Mouse (Mus musculus): Measurements from ENCODE around the gene Tmc5.

Gene Tmc5

DNA sequence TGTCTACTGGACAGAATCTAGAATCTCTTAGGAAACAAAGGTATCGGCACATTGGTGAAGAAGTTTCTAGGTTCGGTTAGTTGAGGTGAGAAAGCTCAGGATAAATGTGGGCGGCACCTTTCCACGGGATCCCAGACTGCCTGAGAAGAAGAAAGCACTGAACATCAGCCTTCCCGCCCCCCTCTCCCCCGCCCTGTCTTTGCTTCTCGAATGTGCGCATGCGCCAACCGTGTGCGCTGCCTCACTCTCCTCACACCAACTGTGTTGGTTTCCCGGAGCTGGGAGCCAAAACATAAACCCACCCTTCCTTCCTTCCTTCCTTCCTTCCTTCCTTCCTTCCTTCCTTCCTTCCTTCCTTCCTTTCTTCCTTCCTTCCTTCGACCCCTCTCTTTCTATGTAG lies 13.6 kb downstream of the Tmc5 start:
- in situ Hi-C loops (cut with MseI, MboI) = no loop called here

DNA sequence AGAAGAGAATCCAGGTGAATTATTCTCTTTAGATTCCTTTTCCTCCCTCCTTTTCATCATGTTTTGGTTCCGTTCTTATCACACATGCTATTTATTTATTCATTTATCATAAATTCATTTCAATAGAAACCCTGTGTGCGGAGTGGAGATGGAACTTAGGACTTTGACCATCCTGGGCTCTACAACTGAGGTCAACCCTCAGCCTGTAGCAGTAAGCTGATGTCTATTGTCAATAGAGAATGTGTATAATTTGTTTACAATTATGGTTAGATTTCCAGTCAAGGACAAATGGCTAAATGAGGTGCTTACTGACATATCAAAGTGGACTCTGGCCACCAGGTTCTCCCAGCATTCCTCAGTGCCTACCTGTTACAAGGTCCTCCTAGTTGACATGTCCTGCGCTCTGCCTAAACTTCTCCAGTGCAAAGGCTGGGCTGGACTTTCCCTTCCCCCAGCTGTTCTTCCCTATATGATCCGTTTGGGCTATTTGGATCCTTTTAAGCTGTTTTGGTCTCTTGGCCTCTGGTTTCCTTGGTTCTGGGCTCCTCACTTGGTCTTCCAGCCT lies 14.2 kb downstream of the Tmc5 start:
- in situ Hi-C loops (cut with MseI, MboI) = no loop called here

DNA sequence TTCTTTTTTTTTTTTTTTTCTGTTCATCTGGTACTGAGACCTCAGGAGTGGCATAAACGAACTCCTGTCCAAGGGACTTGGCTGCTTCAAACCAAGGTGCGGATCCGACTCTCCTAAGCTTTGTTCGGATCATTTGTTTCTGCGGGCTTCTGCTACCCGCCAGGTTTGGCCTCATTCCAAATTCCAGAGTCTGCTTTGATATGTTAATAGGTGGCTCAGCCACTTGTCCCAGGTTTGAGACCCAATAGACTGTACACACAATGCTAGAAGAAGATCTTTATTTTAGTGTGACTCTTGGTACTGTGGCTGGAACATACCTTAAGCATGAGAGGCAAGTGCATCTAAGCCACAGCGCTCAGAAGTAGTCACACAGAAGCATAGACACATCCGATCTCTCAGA lies 14.8 kb downstream of the Tmc5 start:
- in situ Hi-C loops (cut with MseI, MboI) = no loop called here

DNA sequence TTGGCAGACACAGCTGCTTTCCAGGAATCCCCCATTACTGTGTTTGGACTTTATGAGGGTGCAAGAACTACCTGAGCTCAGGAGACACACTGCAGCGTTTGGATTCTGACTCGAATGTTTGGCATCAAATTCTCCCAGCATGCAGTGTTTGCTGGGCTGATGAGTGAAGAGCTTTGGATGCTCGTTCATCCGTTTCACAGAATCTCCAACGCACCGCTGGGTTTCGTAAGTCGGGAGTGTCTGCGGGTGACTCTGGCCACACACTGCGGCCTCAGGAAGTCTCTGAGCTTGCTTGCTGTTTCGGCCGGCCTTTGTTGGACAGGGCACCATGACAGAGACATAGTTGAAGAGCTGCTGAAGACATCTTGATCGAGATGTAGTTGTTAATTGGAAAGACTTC lies 17.0 kb downstream of the Tmc5 start:
- in situ Hi-C loops (cut with MseI, MboI) = no loop called here

DNA sequence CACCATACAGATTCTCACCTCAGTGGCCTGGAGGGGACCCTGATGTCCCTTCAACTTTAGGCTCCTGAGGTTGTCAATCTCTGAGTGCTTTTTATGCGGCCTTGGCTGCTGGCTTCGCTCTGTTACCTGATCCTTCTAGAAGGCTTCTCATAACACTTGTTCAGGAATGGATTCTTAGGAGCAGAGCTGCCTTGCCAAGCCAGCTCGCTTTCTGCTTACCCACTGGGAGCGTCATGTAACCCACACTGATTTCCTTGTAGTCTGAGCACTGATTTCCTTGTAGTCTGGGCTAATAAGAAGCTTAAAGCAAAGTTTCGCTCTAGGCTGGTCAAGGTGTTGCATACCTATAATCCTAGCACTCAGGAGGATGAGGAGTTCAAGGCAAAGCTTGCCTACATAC lies 21.0 kb downstream of the Tmc5 start:
- in situ Hi-C loops (cut with MseI, MboI) = no loop called here

DNA sequence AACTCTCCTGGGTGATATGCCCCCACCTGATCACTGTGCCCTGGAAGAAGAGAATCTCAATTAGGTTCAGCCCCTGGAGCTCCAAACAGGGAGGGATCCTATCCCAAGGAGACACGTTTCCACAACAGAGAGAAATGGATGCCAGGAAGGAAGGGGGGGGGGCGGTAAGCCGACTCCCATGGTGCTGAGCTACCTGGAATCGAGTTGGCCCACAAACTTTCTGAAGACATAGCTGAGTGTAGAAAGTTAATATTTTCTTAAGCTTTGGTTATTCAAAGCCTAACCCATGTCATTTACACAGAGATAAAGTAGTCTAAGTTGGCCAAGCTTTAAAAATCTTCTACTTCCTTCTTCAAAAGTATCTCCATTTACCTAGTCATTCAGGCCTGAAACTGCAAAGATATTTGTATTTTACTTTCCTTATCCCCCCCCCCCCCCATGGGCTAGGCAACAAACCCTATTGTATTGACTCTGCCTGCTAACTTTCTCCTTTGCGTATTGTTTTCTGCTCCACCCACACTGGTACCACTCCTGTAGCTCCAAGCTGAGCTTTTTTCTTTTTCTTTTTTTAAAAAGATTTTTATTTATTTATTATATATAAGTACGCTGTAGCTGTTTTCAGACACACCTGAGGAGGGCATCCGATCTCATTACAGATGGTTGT lies 23.3 kb downstream of the Tmc5 start:
- in situ Hi-C loops (cut with MseI, MboI) = no loop called here

DNA sequence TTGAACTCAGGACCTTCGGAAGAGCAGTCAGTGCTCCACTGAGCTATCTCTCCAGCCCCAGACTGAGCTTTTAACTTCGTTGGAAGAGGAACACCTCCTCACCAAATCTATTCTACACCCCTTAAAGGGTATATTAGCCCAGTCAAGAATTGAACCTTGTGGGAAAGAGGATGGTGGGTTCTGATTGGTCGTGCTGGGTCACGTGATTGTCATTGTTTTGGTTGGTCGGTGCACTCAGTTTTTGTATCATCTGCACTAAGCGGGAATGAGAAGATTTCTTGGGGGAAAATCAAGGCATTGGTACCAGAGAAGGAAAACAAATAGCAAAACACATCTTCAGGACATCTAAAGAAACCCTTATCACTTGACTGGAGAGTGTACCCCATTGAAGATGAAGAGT lies 24.0 kb downstream of the Tmc5 start:
- in situ Hi-C loops (cut with MseI, MboI) = no loop called here

DNA sequence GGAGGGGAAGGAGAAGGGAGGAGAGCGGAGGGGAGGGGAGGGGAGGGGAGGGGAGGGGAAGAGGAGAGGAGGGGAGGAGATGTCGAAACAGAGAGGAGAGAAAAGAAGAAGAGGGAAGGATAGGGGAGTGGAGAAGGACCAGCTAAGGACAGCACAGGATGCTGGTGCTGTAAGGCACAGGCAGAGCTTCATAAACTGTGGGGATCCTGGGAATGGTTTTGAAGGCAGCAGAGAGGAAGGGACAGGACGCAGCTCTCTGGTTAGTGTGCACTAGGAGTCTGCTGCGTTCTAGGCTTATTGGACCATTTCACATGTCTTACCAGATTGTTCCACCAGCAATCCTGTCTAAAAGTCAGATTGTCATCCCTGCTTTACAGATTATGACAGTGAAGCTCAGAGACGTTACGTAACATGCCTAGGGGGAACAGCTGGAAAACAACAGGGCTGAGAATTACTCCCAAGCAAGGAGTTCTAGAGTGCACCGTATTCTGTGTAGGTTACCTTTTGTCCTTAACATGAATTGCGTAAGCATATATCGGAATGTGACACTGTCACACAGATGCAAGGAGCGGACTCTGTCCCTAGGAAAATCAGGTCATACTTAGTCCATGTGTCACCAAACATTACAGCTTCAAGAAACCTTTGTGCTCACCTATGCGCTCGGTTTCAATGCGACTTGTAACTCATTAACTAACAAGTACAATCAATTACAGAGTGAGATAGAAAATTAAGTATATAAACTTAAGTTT lies 30.6 kb downstream of the Tmc5 start:
- in situ Hi-C loops (cut with MseI, MboI) = no loop called here

DNA sequence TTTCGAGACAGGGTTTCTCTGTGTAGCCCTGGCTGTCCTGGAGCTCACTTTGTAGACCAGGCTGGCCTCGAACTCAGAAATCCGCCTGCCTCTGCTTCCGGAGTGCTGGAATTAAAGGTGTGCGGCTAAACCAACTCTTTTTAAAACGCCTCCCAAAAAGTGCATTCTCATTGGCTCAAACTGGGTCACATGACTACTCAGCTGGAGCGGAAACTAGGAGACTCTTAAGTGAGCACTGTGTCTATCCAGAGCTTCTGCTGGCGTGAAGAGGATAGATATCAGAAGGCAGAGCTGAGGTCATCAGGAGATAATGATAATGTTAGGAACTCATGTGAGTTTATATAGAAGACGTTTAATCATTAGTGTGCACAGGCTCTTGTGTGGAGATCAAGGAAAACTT lies 36.0 kb downstream of the Tmc5 start:
- in situ Hi-C loops (cut with MseI, MboI) = no loop called here

DNA sequence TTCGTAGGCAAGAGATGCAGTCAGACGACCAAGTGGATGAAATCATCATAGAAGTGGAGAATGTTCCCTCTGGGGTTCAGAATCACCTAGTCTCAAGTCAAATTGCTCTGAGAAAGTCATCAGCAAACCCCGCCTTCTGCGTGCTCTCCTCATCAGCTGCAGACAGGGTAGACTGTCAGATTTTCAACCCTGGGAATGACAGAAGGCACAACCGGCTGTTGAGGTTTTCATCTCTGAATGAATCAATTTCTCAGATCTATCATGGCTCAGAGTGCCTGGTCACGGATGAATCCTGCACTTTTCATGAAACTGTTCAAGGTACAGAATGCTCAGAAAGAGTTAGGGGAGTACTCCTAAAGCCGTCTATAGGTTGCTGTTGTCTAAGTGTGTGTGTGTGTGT lies 36.9 kb downstream of the Tmc5 start:
- in situ Hi-C loops (cut with MseI, MboI) = no loop called here

DNA sequence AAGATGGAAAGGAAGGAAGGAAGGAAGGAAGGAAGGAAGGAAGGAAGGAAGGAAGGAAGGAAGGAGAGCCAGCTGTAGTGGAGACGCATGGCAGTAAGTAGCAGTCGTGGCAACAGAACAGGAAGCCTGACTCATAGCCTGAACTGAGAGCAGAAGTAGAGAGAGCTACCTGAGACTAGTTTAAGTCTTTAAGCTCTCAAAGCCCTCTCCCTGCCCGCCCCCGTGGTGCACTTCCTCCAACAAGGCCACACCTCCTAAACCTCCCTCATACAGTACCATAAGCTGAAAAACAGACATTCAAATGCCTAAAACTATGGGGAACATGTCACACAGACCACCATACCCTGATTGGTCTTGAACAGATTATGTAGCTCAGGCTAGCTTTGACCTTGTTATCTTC lies 40.4 kb downstream of the Tmc5 start:
- in situ Hi-C loops (cut with MseI, MboI) = no loop called here

DNA sequence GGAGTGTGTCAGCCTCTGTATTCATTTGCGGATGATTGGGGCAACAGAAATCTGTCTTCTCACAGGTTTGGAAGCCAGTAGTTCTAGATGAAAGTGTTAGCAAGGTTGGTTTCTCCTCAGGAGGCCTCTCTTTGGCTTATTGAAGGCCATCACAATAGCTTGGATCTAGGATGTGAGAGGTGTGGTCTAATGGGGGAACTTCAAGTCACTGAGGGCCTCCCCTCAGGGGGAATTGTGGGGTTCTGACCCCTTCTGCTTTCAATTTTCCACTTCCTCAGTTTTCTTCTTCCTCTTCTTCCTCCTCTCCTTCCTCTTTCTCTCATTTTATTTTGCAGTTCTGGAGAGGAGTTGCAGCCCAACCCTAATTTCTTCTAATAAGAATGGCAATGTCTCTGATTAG lies 49.1 kb downstream of the Tmc5 start:
- in situ Hi-C loops (cut with MseI, MboI) = no loop called here

DNA sequence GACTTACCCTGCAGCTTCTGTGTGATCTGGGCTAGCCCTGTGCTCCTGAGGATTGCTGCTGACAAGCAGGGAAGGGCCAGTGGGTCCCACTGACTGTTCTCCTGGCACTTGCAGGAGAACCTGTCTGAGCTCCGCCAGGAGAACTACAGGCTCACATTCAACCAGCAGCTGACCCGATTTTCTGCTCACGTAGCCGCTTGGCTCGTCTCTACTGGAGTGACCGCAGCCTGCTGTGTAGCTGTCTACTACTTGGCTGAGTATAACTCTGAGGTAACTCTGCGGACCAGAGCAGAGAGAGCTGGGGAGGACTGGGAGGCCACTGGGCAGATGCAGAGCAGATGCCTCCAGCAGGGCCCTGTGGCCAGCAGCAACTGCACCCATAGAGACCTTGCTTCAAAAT lies 52.2 kb downstream of the Tmc5 start:
- in situ Hi-C loops (cut with MseI, MboI) = no loop called here

DNA sequence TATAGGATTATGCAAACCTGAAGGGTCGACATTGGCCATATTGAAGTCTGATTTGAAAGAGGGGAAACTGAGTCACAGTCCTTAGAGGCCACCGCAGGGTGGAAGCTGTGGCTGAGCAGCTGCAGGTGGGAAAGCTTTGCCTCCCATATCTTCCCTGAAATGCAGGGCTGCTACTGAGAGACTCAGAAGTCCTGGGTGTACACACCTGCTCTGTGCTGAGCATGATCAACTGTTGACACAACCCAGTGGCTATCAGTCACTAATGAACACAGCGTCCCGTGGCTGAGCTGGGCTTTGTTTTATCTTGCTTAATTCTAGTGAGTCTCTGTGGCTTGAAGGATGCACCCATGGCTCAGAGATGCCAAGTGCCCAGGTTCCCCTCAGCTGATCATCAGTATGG lies 53.0 kb downstream of the Tmc5 start:
- in situ Hi-C loops (cut with MseI, MboI) = no loop called here

DNA sequence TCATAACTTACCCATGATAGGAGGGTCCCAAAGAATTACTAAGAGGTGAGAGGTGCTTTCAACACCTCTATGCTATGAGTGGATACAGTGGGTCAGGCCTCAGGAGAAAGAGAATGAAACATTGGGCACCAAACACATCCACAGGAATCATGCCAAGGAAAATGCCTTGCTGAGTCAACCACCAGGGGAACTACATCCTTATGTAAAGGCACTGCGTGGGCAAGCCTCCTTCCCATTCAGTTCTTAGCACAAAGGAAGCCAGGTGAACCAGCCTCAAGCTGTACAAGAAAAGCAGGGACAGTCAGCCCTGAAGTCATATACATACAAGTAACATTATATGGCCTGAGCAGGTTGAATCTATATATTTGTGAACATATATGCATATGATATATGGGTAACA lies 53.8 kb downstream of the Tmc5 start:
- in situ Hi-C loops (cut with MseI, MboI) = no loop called here

DNA sequence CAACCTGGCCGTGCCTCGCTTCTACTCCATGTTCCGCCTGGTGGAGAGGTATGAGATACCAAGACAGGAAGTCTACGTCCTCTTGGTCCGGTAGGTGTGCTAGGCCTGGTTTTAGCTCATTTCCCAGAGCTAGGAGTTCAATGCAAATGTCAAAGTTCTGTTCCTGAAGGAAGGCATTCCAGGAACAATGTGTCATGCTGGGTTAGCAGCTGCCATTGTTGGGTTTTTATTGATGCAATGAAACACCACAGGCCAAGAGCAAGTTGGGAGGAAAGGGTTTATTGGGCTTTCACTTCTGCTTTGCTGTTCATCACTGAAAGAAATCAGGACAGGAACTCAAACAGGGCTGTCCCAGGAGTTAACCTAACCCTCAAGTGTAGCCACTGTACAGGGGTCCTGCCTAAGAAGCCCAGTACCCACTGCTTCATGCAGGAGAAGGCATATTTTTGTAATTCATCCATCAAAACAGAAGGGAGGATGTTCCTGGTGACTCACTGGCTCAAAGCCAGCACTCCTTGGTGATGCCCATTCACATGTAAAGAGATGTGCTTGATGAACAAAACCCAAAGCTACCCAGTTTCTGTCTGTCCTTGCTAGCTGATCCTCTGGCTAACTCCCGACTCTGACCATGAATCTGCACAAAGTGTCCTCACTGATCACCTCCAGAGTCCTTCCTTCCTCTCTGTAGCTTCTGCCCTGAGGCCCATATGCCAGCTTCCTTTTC lies 55.6 kb downstream of the Tmc5 start:
- in situ Hi-C loops (cut with MseI, MboI) = no loop called here

DNA sequence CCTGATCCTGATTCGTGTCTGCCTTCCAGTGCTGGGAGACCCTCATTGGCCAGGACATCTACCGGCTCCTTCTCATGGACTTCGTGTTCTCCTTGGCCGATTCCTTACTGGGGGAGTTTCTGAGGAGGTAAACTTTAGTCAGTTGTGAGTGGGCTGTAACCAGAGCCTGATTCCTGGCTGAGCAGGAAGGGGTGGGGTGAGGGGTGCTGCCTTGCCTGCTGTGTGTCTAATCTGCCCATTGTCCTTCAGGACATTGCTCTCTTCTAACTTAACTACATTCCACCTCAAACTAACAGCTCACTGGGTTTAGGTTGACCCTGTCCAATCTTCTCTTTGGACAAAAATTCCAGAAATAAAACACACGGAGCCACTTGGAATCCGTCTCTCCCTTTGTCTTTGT lies 59.6 kb downstream of the Tmc5 start:
- in situ Hi-C loops (cut with MseI, MboI) = no loop called here

DNA sequence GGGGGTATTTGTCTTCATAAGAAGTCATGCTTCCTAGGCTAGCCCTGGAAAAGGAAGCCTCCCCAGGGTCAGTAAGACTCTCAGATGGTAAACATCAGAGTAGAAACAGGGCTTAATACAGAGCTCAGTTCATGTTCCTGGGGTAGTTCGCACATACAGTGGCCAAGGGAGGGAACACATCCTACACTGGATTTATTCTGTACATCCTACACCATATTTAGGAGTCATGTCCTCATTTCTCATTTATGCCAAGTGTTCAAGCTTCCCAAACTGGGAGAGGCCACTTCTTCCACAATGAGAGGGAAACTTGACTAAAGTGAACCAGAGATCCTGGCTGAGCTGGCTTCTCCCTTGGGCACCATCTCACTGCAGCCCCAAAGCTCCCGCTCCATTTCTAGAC lies 70.7 kb downstream of the Tmc5 start:
- in situ Hi-C loops (cut with MseI, MboI) = no loop called here

DNA sequence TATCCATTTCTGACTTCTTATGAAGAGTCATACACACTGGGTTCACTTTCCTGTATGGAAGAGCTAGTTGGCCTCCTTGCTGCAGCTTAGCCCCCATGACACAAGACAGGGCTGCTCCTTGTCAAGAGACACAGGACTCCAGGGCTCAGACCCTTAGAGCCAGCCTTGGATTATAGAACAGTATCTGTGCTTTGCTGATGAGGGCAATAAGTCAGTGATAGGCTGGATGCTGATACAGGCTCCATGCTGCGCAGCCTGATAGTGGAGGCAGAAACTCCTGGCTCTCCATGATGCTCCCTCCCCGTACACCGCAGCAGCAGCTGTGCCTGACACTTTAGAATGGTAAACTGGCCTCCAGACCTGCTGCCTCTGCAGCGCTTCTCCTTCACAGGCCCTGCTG lies 73.0 kb downstream of the Tmc5 start:
- in situ Hi-C loops (cut with MseI, MboI) = no loop called here

DNA sequence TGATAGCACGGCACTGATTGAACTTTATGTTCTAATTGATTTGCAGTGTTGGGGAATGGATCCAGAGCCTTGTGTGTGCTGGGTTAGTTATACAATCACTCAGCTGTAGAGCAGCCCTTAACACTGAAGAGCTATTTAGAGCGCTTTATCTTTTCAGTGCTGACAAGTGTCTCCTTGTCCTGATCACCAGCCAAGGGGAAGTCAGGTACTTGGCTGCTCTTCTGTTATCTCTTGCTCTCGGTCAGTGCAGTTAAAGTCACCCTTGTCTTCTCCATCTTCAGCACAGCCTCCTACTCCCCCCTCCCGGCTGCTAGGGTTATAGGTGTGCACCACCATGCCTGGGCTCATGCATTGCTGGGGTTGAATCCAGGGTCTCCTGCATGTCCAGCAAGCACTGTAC lies 79.7 kb downstream of the Tmc5 start:
- in situ Hi-C loops (cut with MseI, MboI) = no loop called here

DNA sequence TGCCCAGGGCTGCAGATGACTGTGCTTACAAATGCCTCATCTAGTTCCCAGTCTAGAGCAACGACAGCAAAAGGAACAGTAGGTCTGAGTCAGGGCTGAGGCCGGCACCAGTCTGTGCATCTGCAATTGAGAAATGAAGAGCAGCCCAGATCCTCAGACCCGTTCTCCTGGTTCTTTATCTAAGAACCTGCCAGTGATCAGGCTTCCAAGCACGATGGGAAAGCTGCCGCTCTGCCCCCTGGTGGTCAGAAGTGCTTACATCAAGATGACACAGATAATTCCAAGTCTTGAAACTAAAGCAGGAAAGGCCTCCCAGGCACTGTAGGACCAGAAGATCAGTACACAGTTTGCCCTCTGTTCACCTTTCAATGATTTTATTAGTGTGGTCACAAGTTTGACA lies 91.1 kb downstream of the Tmc5 start:
- in situ Hi-C loops (cut with MseI, MboI) = loop anchor here (5.0 kb wide), 1 partner anchor 91 kb away; the partner anchor contains the start of gene Tmc5 (in 2 of the 2)

DNA sequence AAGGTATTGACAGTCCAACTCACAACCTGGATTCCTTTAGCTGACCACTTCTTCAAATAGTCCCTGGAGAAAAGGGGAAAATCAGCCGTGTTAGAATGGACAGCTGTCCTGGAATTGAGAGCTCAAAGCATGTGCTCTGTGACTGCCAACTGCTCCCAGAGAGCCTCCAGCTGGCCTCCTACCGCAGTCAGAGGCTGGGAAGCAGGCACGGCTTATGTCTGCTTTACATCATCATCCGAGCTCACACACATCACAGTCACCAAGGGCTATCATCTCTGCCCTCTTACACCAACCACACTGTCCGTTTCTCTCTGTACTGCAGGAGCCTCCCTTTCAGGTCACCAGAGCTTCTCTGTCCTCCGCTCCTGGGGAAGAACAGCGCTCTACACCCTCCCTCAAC lies 92.0 kb downstream of the Tmc5 start:
- in situ Hi-C loops (cut with MseI, MboI) = loop anchor here (5.0 kb wide), 1 partner anchor 92 kb away; the partner anchor contains the start of gene Tmc5 (in 2 of the 2)

DNA sequence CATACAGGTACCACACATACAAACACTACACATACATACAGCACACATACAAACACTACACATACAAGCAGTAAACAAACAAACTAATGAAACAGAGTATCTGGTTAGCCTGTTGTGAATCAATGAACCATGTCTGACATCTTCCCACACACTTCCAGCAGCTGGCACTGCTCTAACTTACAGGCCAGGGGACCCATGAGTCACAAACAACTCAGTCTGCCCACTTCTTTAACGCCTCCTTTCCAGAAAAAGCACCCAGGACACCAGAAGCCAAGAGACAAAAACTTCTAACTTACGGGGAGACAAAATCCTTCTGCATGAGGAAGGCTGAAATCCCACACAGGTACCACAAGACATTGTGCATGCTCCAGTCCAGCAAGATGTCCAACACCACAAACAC lies 94.2 kb downstream of the Tmc5 start:
- in situ Hi-C loops (cut with MseI, MboI) = no loop called here

Data from mouse trophoblast stem cell (cell line).